Mouse (Mus musculus) liver, postnatal 0 days (tissue): Measurements from ENCODE around the gene Fto. TPM values are rescaled to one million over a fixed set of nuclear protein-coding genes. Genes with fewer than 3 reads are reported as not detected.
A peak's percentile ranks its signal among the peaks of the same experiment; 100 is the strongest.

Experiments used
- ATAC-seq: fragments of 200-750 bp; cut with Nextera tagmentation; 2 replicates; pipeline ENCODE4 v1.8.0; 2017; ENCODE audit warnings: mild to moderate bottlenecking, moderate library complexity
- DNase-seq: peaks from one replicate; pipeline ENCODE4 v3.0.0-alpha.2; 2016
- H3K27ac ChIP-seq: fragments of 300-500 bp; sonication (generic); 2 replicates; pipeline ENCODE4 v1.5.1; 2014; ENCODE audit warnings: antibody characterized with exemption, moderate library complexity, mild to moderate bottlenecking, low read depth
- H3K27me3 ChIP-seq: fragments of 300-500 bp; sonication (generic); 2 replicates; pipeline ENCODE4 v1.6.1; 2014; ENCODE audit warnings: low read length, control low read depth, mixed read lengths; ENCODE audit not compliant: insufficient read depth
- H3K36me3 ChIP-seq: fragments of 300-500 bp; sonication (generic); replicated peaks from 2 replicates; pipeline ENCODE4 v1.6.1; 2014; ENCODE audit warnings: mild to moderate bottlenecking, control low read depth, low read length, moderate library complexity, mixed read lengths; ENCODE audit not compliant: insufficient read depth
- H3K4me1 ChIP-seq: fragments of 300-500 bp; sonication (generic); 2 replicates; pipeline ENCODE4 v1.6.1; 2014; ENCODE audit warnings: antibody characterized with exemption, mild to moderate bottlenecking, control low read depth; ENCODE audit not compliant: insufficient read depth
- H3K4me2 ChIP-seq: fragments of 300-500 bp; sonication (generic); 2 replicates; pipeline ENCODE4 v1.6.1; 2014; ENCODE audit warnings: low read depth, mild to moderate bottlenecking, low read length, moderate library complexity, mixed read lengths
- H3K4me3 ChIP-seq: fragments of 300-500 bp; sonication (generic); 2 replicates; pipeline ENCODE4 v1.5.1; 2014; ENCODE audit warnings: low read depth, low read length
- H3K9ac ChIP-seq: fragments of 300-500 bp; sonication (generic); replicated peaks from 2 replicates; pipeline ENCODE4 v1.6.1; 2014; ENCODE audit warnings: mild to moderate bottlenecking, moderate library complexity
- H3K9me3 ChIP-seq: fragments of 300-500 bp; sonication (generic); 2 replicates; pipeline ENCODE4 v1.6.1; 2016; ENCODE audit warnings: mild to moderate bottlenecking, control low read depth, low read length, mixed read lengths
- CTCF ChIP-seq: sonication (generic); IDR thresholded peaks from 2 replicates; pipeline ENCODE4 v1.5.1; 2016; ENCODE audit warnings: antibody characterized with exemption, low read depth
- EP300 ChIP-seq: IDR thresholded peaks from 2 replicates; pipeline ENCODE4 v1.6.1; 2016; ENCODE audit warnings: antibody characterized with exemption, low read depth, mild to moderate bottlenecking
- WGBS: fragments of 180-500 bp; shearing (Covaris S2); extraction: QIAGEN DNeasy Blood & Tissue Kit; methylation state at CpG from one replicate; pipeline ENCODE4 v1.1.7; 2014; ENCODE audit not compliant: insufficient replicate concordance; 5-methylcytosine and 5-hydroxymethylcytosine counted together
- polyA plus RNA-seq: library from polyadenylated mRNA; unstranded; fragments of >200 nt; fragmentation: Nextera tagmentation; extraction: Ambion mirVana; gene quantifications from 2 replicates; pipeline ENCODE4 v1.2.1, GENCODE M21; 2015

Fto gene
- polyA plus RNA-seq, 1 experiment from 2014 or later, result 10.8 TPM

GRCm38 (mm10) chr8:91295786-91296185 is 17.5 kb upstream of the Fto start:
- DNase-seq (no peak), ATAC-seq (no peak)
- Histone ChIP-seq H3K27me3 (no peaks in the 10 kb centered on the region), H3K27ac (no peak overlapping the region), H3K36me3 (no peaks in the 10 kb centered on the region; the same call in 1 of the 2 replicates), H3K4me1 (no peaks in the 10 kb centered on the region), H3K4me2 (no peak overlapping the region), H3K9me3 (no peaks in the 10 kb centered on the region), H3K9ac (no peak overlapping the region), H3K4me3 (no peak overlapping the region)
- TF ChIP-seq CTCF (no peak), EP300 (no peak)
- WGBS, result 88% methylated on average over 5 of the region's 5 CpGs

- Histone ChIP-seq H3K27me3 (no peaks in the 10 kb centered on the region), H3K4me2 (no peak overlapping the region), H3K9ac (no peak overlapping the region), H3K27ac (no peak overlapping the region), H3K4me3 (no peak overlapping the region), H3K36me3 (no peaks in the 10 kb centered on the region; the same call in 1 of the 2 replicates), H3K4me1 (no peaks in the 10 kb centered on the region), H3K9me3 (no peaks in the 10 kb centered on the region)
- ATAC-seq, result no peak
- 79% methylated on average over 2 of the region's 2 CpGs for WGBS
- no peak for TF ChIP-seq EP300
- TF ChIP-seq CTCF, result no peak
- DNase-seq, result no peak
These were observed 14.7 kb upstream of the Fto start for GRCm38 (mm10) chr8:91298672-91299071.

GRCm38 (mm10) chr8:91304481-91305386 is 8.6 kb upstream of the Fto start:
- no peak overlapping the region for H3K4me2 ChIP-seq
- 84% methylated on average over 17 of the region's 17 CpGs for WGBS
- no peak for ATAC-seq

GRCm38 (mm10) chr8:91312342-91312741 is 983 bp upstream of the Fto start:
- H3K4me1 ChIP-seq, result peaks cover 14% of the 10 kb centered on the region
- ATAC-seq (no peak), DNase-seq (no peak)
- TF ChIP-seq EP300, result no peak
- TF ChIP-seq CTCF, result no peak
- H3K4me2 ChIP-seq, result peak overlapping the region; percentile 89
- 44% methylated on average over 2 of the region's 2 CpGs for WGBS
- H3K9ac ChIP-seq, result peak overlapping the region; percentile 45
- no peaks in the 10 kb centered on the region for H3K36me3 ChIP-seq
- no peaks in the 10 kb centered on the region for H3K27me3 ChIP-seq
- peak overlapping the region; percentile 14; the same call in 1 of the 2 replicates for H3K27ac ChIP-seq
- H3K4me3 ChIP-seq, result peak overlapping the region; percentile 80
- no peaks in the 10 kb centered on the region for H3K9me3 ChIP-seq

More at GRCm38 (mm10) chr8:91304481-91305386, 8.6 kb upstream of the Fto start:
- Histone ChIP-seq H3K4me3 (no peak overlapping the region), H3K9me3 (no peaks in the 10 kb centered on the region), H3K27me3 (no peaks in the 10 kb centered on the region), H3K36me3 (peaks cover 4% of the 10 kb centered on the region; the same call in 1 of the 2 replicates), H3K9ac (no peak overlapping the region), H3K4me1 (no peaks in the 10 kb centered on the region), H3K27ac (no peak overlapping the region)
- DNase-seq, result no peak
- TF ChIP-seq CTCF, result peak; percentile 22; the same call in 1 of the 2 replicates
- TF ChIP-seq EP300, result no peak

GRCm38 (mm10) chr8:91317567-91318227 is 4.4 kb downstream of the Fto start:
- 81% methylated on average over 5 of the region's 5 CpGs for WGBS
- TF ChIP-seq CTCF, result no peak
- no peak for TF ChIP-seq EP300

More at GRCm38 (mm10) chr8:91317567-91318227, 4.4 kb downstream of the Fto start:
- no peak for DNase-seq
- no peaks in the 10 kb centered on the region for H3K27me3 ChIP-seq
- no peak overlapping the region for H3K27ac ChIP-seq
- peaks cover 12% of the 10 kb centered on the region for H3K4me1 ChIP-seq
- ATAC-seq, result no peak
- H3K36me3 ChIP-seq, result no peaks in the 10 kb centered on the region
- no peak overlapping the region for H3K4me2 ChIP-seq
- H3K4me3 ChIP-seq, result no peak overlapping the region
- H3K9ac ChIP-seq, result no peak overlapping the region
- H3K9me3 ChIP-seq, result no peaks in the 10 kb centered on the region
